13 mouse cellular contexts compared by ENCODE assay signal in the genomic region with DNA sequence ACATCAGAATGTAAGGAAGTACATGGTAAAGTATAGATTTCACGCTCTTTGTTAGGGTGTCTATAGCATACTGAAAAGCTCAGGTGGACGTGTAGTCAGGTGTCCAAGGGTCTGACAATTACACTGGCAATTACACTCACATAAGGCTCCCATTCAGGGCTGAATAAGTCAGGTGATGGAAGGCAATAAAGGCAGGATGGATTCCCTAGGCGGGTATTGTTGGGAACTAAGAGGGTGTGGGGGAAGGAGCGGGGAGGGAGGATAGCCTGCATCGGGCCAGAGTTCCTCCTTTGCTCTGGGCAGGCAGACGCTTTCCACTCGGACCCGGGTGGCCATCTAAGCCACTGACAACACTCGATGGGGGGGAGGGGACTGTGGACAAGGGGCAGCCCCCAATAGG. TPM values are rescaled to one million over a fixed set of nuclear protein-coding genes. Genes with fewer than 3 reads are reported as not detected.
DNase-seq lines count a peak whose midpoint lies in the region; ATAC-seq and TF ChIP-seq lines count a peak whose summit lies in the region.
"Had no signal": no experiment of that assay in that cellular context is flagged by ENCODE, and none has a peak within 500 bp of the region (broad histone marks: within the 10 kb centered on the region; RNA-seq: fewer than 3 reads in every experiment).

No protein-coding gene starts in this region.

- H3K9me3 ChIP-seq in E14TG2a.4 (ENCODE audit: low read length), result peaks cover 29% of the 10 kb centered on the region
- no peaks in the 10 kb centered on the region for H3K9me3 ChIP-seq in hindbrain, embryonic 10.5 days
- H3K9me3 ChIP-seq in midbrain, embryonic 12.5 days, result no peaks in the 10 kb centered on the region
- H3K9me3 ChIP-seq: limb, embryonic 15.5 days had no signal

- peak; percentile 56 for ATAC-seq in midbrain, embryonic 12.5 days (ENCODE audit: low FRiP score, low read depth)
- no peak for ATAC-seq in megakaryocyte-erythroid progenitor cell, adult 5-6 weeks (replicated peaks; ENCODE audit: low FRiP score, low TSS enrichment, poor library complexity, severe bottlenecking)
- no peak for ATAC-seq in granulocyte monocyte progenitor cell, adult 5-6 weeks (replicated peaks; ENCODE audit: poor library complexity, severe bottlenecking)
- ATAC-seq: lung, postnatal 0 days had no signal

- DNase-seq in embryo, embryonic 9.5 days (ENCODE audit: extremely low spot score), result peak; percentile 3
- DNase-seq in hindbrain, embryonic 10.5 days (ENCODE audit: low spot score), result peak; percentile 36
- DNase-seq in spleen, postnatal 36 days (ENCODE audit: low spot score in 2 of 2), result no peak
- no peak for DNase-seq in urinary bladder, adult 2 months (ENCODE audit: low spot score)
- DNase-seq: gastrocnemius, postnatal 36 days; kidney, postnatal 4 days had no signal

- WGBS in hindbrain, embryonic 10.5 days, result 31% methylated on average over 9 of the region's 9 CpGs
- WGBS in midbrain, embryonic 12.5 days, result 39% methylated on average over 9 of the region's 9 CpGs

- TF ChIP-seq CTCF in E14TG2a.4 (conservative IDR thresholded peaks at IDR 0.05; ENCODE audit: low read length), result no peak

- no peaks in the 10 kb centered on the region for H3K27me3 ChIP-seq in E14TG2a.4 (ENCODE audit: insufficient read depth, low read length)
- H3K27me3 ChIP-seq in hindbrain, embryonic 10.5 days (ENCODE audit: insufficient read depth, poor library complexity, severe bottlenecking), result no peaks in the 10 kb centered on the region
- no peaks in the 10 kb centered on the region; the same call in 1 of the 2 replicates for H3K27me3 ChIP-seq in midbrain, embryonic 12.5 days
- H3K27me3 ChIP-seq: limb, embryonic 15.5 days had no signal

- no peaks in the 10 kb centered on the region for H3K36me3 ChIP-seq in E14TG2a.4 (ENCODE audit: insufficient read depth, low read length)
- H3K36me3 ChIP-seq in hindbrain, embryonic 10.5 days, result no peaks in the 10 kb centered on the region
- H3K36me3 ChIP-seq in midbrain, embryonic 12.5 days, result no peaks in the 10 kb centered on the region
- H3K36me3 ChIP-seq: limb, embryonic 15.5 days had no signal

- peak overlapping the region; percentile 92 for H3K27ac ChIP-seq in hindbrain, embryonic 10.5 days
- peak overlapping the region; percentile 73 for H3K27ac ChIP-seq in midbrain, embryonic 12.5 days (replicated peaks)
- H3K27ac ChIP-seq: left cerebral cortex, adult 2 months; limb, embryonic 15.5 days had no signal

- H3K9ac ChIP-seq in midbrain, embryonic 12.5 days (replicated peaks), result no peak overlapping the region
- H3K9ac ChIP-seq: limb, embryonic 15.5 days had no signal

- H3K4me1 ChIP-seq in E14TG2a.4 (replicated peaks; ENCODE audit: low read depth, low read length), result peaks cover 32% of the 10 kb centered on the region
- H3K4me1 ChIP-seq in hindbrain, embryonic 10.5 days (replicated peaks), result peaks cover 28% of the 10 kb centered on the region
- peaks cover 19% of the 10 kb centered on the region for H3K4me1 ChIP-seq in midbrain, embryonic 12.5 days
- H3K4me1 ChIP-seq: limb, embryonic 15.5 days had no signal

- H3K4me3 ChIP-seq in E14TG2a.4 (replicated peaks; ENCODE audit: low read length), result peak overlapping the region; percentile 58
- peak overlapping the region; percentile 23 for H3K4me3 ChIP-seq in hindbrain, embryonic 10.5 days
- H3K4me3 ChIP-seq in midbrain, embryonic 12.5 days, result no peak overlapping the region
- H3K4me3 ChIP-seq: left cerebral cortex, adult 2 months; limb, embryonic 15.5 days had no signal

- H3K4me2 ChIP-seq in midbrain, embryonic 12.5 days (replicated peaks), result peak overlapping the region; percentile 26
- H3K4me2 ChIP-seq: limb, embryonic 15.5 days had no signal

RNA-seq across cellular contexts. Expression of a gene that starts 22.4 kb away (rescaled TPM):
- 6.5 and 8.4 TPM in 2 replicates for polyA plus RNA-seq in hindbrain, embryonic 10.5 days (2016; fragmentation: Nextera tagmentation; extraction: Ambion mirVana)
- polyA plus RNA-seq in midbrain, embryonic 12.5 days (2016; fragmentation: Nextera tagmentation; extraction: Ambion mirVana), result 8.9 and 11.8 TPM in 2 replicates
- 9.5 and 10.4 TPM in 2 replicates for polyA plus RNA-seq in urinary bladder, adult 2 months (2012; rRNA removed)
- total RNA-seq in megakaryocyte-erythroid progenitor cell, adult 5-6 weeks (2014; fragmentation: Nextera tagmentation), result 0.37 and 2.0 TPM in 2 replicates
- total RNA-seq in megakaryocyte-erythroid progenitor cell, adult 5-6 weeks (2017), result 1.6 and 2.9 TPM in 2 replicates
- 3.0 and 3.1 TPM in 2 replicates for total RNA-seq in granulocyte monocyte progenitor cell, adult 5-6 weeks (2014; fragmentation: Nextera tagmentation)
- total RNA-seq in granulocyte monocyte progenitor cell, adult 5-6 weeks (2017), result 2.6 and 2.9 TPM in 2 replicates

RNA-seq across cellular contexts. Expression of a gene that starts 47.9 kb away (rescaled TPM):
- 190 and 269 TPM in 2 replicates for polyA plus RNA-seq in hindbrain, embryonic 10.5 days (2016; fragmentation: Nextera tagmentation; extraction: Ambion mirVana)
- 117 and 118 TPM in 2 replicates for polyA plus RNA-seq in midbrain, embryonic 12.5 days (2016; fragmentation: Nextera tagmentation; extraction: Ambion mirVana)
- 8.1 and 9.2 TPM in 2 replicates for polyA plus RNA-seq in urinary bladder, adult 2 months (2012; rRNA removed)
- 439 and 485 TPM in 2 replicates for total RNA-seq in megakaryocyte-erythroid progenitor cell, adult 5-6 weeks (2014; fragmentation: Nextera tagmentation)
- total RNA-seq in megakaryocyte-erythroid progenitor cell, adult 5-6 weeks (2017), result 290 and 302 TPM in 2 replicates
- total RNA-seq in granulocyte monocyte progenitor cell, adult 5-6 weeks (2014; fragmentation: Nextera tagmentation), result 499 and 569 TPM in 2 replicates
- 251 and 264 TPM in 2 replicates for total RNA-seq in granulocyte monocyte progenitor cell, adult 5-6 weeks (2017)

Comparison
In these comparisons a context has a peak if more than half of its experiments do, and no peak if none do; other contexts are left out.
1. DNase-seq: peak in embryo, embryonic 9.5 days (single experiment) and hindbrain, embryonic 10.5 days (single experiment); none in spleen, postnatal 36 days (0 of 2) and urinary bladder, adult 2 months (single experiment).
2. RNA of a gene that starts 47.9 kb away (polyA plus RNA-seq): 190 to 269 TPM in hindbrain, embryonic 10.5 days and 117 to 118 TPM in midbrain, embryonic 12.5 days; 8.1 to 9.2 TPM in urinary bladder, adult 2 months; every median in the first group is over 10 times any median in the second.